Mouse (Mus musculus): Measurements from ENCODE around the gene Mrpl44. TPM values are rescaled to one million over a fixed set of nuclear protein-coding genes. Genes with fewer than 3 reads are reported as not detected.

The Mrpl44 gene
- polyA plus RNA-seq (2015; fragmentation: Nextera tagmentation; extraction: Ambion mirVana), result 41.2 and 41.3 TPM in 2 replicates

GRCm38 (mm10) chr1:79775927-79776458, at the start of gene Mrpl44, which contains the start of gene Wdfy1:
Gene Mrpl44, plus strand, starts transcription at chr1:79776018.
Gene Wdfy1, minus strand, starts transcription at chr1:79776143.
- ATAC-seq (replicated peaks), result peak; percentile 100
- H3K9ac ChIP-seq, result peak within 1 kb of the TSS; percentile 97
- H3K36me3 ChIP-seq (replicated peaks), result peaks cover 10% of the 10 kb centered on the region
- no peaks in the 10 kb centered on the region for H3K27me3 ChIP-seq (replicated peaks)
- under 1% methylated on average over 38 of the region's 38 CpGs for WGBS
- H3K4me1 ChIP-seq, result peaks cover 14% of the 10 kb centered on the region
- H3K4me2 ChIP-seq, result peak within 1 kb of the TSS; percentile 59
- H3K27ac ChIP-seq, result peak within 1 kb of the TSS; percentile 92
- H3K9me3 ChIP-seq, result no peaks in the 10 kb centered on the region
- H3K4me3 ChIP-seq, result peak within 1 kb of the TSS; percentile 93

DNA sequence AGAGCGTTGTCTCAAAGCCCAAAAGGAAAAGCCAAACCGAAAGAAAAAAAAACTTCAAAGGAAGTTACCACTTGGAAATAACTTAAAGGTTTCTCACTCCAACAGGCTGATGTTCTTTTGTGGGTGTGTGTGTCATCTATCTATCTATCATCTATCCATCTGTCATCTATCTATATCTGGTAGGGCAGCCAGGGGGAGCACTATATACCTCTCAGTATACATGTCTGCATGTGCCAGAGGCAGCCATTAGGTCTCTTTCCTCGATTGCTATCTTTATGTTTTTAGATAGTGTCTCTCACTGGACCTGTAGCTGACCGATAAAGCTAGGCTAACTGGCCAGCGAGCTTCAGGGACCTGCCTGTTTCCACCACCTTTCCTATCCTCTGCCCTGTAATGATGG, 41.0 kb upstream of the Mrpl44 start:
- Histone ChIP-seq H3K27me3 (replicated peaks) (no peaks in the 10 kb centered on the region), H3K9me3 (no peaks in the 10 kb centered on the region), H3K9ac (no peak overlapping the region), H3K36me3 (replicated peaks) (no peaks in the 10 kb centered on the region; the same call in 1 of the 2 replicates), H3K4me3 (no peak overlapping the region), H3K4me1 (no peaks in the 10 kb centered on the region), H3K4me2 (no peak overlapping the region), H3K27ac (no peak overlapping the region)
- 85% methylated on average over 5 of the region's 5 CpGs for WGBS
- ATAC-seq (replicated peaks), result no peak

GRCm38 (mm10) chr1:79736408-79736807, 39.4 kb upstream of the Mrpl44 start:
- Histone ChIP-seq H3K4me1 (no peaks in the 10 kb centered on the region), H3K27ac (no peak overlapping the region), H3K27me3 (replicated peaks) (no peaks in the 10 kb centered on the region), H3K4me2 (no peak overlapping the region), H3K9ac (no peak overlapping the region), H3K4me3 (no peak overlapping the region), H3K9me3 (no peaks in the 10 kb centered on the region), H3K36me3 (replicated peaks) (no peaks in the 10 kb centered on the region; the same call in 1 of the 2 replicates)
- no peak for ATAC-seq (replicated peaks)
- 90% methylated on average over 3 of the region's 3 CpGs for WGBS

DNA sequence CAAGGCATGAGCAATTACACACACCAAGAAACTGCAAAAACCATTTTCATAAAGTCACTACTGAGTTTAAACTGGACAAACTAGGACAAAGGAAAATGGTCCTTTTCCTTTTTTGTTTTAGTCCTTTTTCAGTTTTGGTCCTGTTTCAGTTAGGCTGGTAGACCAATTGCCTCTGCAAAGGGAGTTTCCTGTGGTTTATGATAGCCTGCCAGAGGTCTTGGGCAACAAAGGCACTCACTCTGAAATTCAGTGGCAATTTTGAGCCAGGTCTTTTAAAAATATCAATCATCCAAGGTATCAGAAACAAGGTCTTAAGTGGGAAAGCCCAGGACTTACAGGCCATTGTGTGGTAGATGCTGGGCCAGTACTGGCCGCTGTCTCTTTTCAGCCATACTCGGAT, 36.1 kb upstream of the Mrpl44 start:
- ATAC-seq (replicated peaks), result no peak
- no peak overlapping the region for H3K4me2 ChIP-seq
- no peak overlapping the region for H3K4me3 ChIP-seq
- H3K9me3 ChIP-seq, result no peaks in the 10 kb centered on the region
- H3K27me3 ChIP-seq (replicated peaks), result no peaks in the 10 kb centered on the region
- no peak overlapping the region for H3K9ac ChIP-seq
- no peak overlapping the region for H3K27ac ChIP-seq
- WGBS, result 84% methylated on average over 2 of the region's 2 CpGs
- H3K36me3 ChIP-seq (replicated peaks), result no peaks in the 10 kb centered on the region; the same call in 1 of the 2 replicates
- no peaks in the 10 kb centered on the region for H3K4me1 ChIP-seq

- 77% methylated on average over 4 of the region's 4 CpGs for WGBS
- Histone ChIP-seq H3K36me3 (replicated peaks) (no peaks in the 10 kb centered on the region; the same call in 1 of the 2 replicates), H3K9ac (no peak overlapping the region), H3K27me3 (replicated peaks) (no peaks in the 10 kb centered on the region), H3K9me3 (no peaks in the 10 kb centered on the region), H3K4me1 (no peaks in the 10 kb centered on the region), H3K27ac (no peak overlapping the region), H3K4me3 (no peak overlapping the region), H3K4me2 (no peak overlapping the region)
- ATAC-seq (replicated peaks), result no peak
Measured at GRCm38 (mm10) chr1:79741002-79741401, 34.8 kb upstream of the Mrpl44 start.

GRCm38 (mm10) chr1:79742949-79743348, 32.9 kb upstream of the Mrpl44 start:
- Histone ChIP-seq H3K4me2 (no peak overlapping the region), H3K27me3 (replicated peaks) (no peaks in the 10 kb centered on the region), H3K9me3 (no peaks in the 10 kb centered on the region), H3K27ac (no peak overlapping the region), H3K4me1 (no peaks in the 10 kb centered on the region), H3K36me3 (replicated peaks) (no peaks in the 10 kb centered on the region; the same call in 1 of the 2 replicates), H3K9ac (no peak overlapping the region), H3K4me3 (no peak overlapping the region)
- no peak for ATAC-seq (replicated peaks)
- 86% methylated on average over 7 of the region's 7 CpGs for WGBS

GRCm38 (mm10) chr1:79743385-79743784, 32.4 kb upstream of the Mrpl44 start:
- no peaks in the 10 kb centered on the region for H3K9me3 ChIP-seq
- no peak for ATAC-seq (replicated peaks)
- H3K27ac ChIP-seq, result no peak overlapping the region
- H3K36me3 ChIP-seq (replicated peaks), result no peaks in the 10 kb centered on the region; the same call in 1 of the 2 replicates
- H3K9ac ChIP-seq, result no peak overlapping the region
- H3K27me3 ChIP-seq (replicated peaks), result no peaks in the 10 kb centered on the region
- no peaks in the 10 kb centered on the region for H3K4me1 ChIP-seq
- WGBS, result 96% methylated on average over 1 of the region's 1 CpGs
- no peak overlapping the region for H3K4me3 ChIP-seq
- H3K4me2 ChIP-seq, result no peak overlapping the region

DNA sequence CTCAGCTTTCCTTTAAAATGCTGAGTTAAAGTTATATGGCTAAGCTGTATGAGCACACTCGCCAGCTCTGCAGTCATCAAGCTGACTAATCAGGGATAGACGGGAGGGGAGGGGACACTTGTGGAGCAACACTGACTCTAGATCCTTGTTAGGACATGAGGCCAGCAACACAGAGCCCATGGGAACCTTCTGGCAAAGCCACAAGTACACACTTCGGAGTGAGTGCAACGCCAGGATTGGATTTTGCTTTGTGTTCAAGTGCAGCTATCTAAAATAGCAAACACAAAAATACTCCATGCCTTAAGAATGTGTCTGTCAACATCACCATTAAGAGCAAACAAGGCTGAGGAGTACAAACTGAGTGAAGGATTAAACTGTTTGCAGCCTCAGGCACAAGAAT, 29.8 kb upstream of the Mrpl44 start:
- 87% methylated on average over 4 of the region's 4 CpGs for WGBS
- Histone ChIP-seq H3K36me3 (replicated peaks) (peaks cover 6% of the 10 kb centered on the region; the same call in 1 of the 2 replicates), H3K4me3 (no peak overlapping the region), H3K4me2 (no peak overlapping the region), H3K4me1 (no peaks in the 10 kb centered on the region), H3K9me3 (no peaks in the 10 kb centered on the region), H3K27ac (no peak overlapping the region), H3K27me3 (replicated peaks) (no peaks in the 10 kb centered on the region), H3K9ac (no peak overlapping the region)
- ATAC-seq (replicated peaks), result no peak

GRCm38 (mm10) chr1:79751186-79751585, 24.6 kb upstream of the Mrpl44 start:
- H3K4me1 ChIP-seq, result no peaks in the 10 kb centered on the region
- H3K4me3 ChIP-seq, result no peak overlapping the region
- ATAC-seq (replicated peaks), result no peak
- 87% methylated on average over 5 of the region's 5 CpGs for WGBS
- H3K27ac ChIP-seq, result no peak overlapping the region
- H3K4me2 ChIP-seq, result no peak overlapping the region
- no peaks in the 10 kb centered on the region for H3K9me3 ChIP-seq
- no peak overlapping the region for H3K9ac ChIP-seq
- no peaks in the 10 kb centered on the region for H3K27me3 ChIP-seq (replicated peaks)
- H3K36me3 ChIP-seq (replicated peaks), result peaks cover 16% of the 10 kb centered on the region; the same call in 1 of the 2 replicates

DNA sequence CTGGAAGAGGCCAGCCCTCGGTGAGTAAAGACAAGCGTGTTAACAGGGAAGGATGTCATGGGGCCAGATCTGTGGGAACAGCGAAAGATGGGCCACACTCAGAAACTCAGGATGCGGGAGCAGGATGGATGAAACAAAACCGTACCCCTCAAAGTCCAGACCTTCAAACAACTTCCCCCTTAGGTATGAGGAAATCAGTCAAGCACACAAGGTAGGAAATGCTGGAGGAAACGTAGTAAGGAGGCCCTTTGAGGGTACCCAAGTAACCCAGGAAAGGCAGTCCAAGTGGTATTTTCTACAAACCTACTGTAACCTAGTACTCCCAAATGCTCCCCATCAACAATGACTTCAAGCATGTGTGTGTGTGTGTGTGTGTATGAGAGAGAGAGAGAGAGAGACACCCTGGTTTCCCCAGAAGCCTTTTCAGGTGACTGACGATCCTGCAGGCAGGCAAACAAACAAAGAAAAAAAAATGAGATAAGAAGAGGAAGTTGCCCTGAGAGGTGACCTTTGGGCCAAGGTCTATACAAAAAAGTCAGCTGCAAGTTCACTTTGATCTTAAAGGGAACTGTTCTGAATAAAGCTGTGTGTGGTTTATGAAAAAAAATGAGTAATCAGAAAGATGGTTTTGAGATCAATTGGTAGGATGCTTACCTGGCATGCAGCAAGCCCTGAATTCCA, 23.7 kb upstream of the Mrpl44 start:
- no peaks in the 10 kb centered on the region for H3K9me3 ChIP-seq
- H3K4me2 ChIP-seq, result no peak overlapping the region
- no peak for ATAC-seq (replicated peaks)
- H3K36me3 ChIP-seq (replicated peaks), result peaks cover 16% of the 10 kb centered on the region; the same call in 1 of the 2 replicates
- 0 out of 2 replicates have a peak, but pooled peaks cover 4% of the 10 kb centered on the region for H3K4me1 ChIP-seq
- no peak overlapping the region for H3K9ac ChIP-seq
- no peaks in the 10 kb centered on the region for H3K27me3 ChIP-seq (replicated peaks)
- no peak overlapping the region for H3K4me3 ChIP-seq
- WGBS, result 88% methylated on average over 7 of the region's 7 CpGs
- H3K27ac ChIP-seq, result no peak overlapping the region

DNA sequence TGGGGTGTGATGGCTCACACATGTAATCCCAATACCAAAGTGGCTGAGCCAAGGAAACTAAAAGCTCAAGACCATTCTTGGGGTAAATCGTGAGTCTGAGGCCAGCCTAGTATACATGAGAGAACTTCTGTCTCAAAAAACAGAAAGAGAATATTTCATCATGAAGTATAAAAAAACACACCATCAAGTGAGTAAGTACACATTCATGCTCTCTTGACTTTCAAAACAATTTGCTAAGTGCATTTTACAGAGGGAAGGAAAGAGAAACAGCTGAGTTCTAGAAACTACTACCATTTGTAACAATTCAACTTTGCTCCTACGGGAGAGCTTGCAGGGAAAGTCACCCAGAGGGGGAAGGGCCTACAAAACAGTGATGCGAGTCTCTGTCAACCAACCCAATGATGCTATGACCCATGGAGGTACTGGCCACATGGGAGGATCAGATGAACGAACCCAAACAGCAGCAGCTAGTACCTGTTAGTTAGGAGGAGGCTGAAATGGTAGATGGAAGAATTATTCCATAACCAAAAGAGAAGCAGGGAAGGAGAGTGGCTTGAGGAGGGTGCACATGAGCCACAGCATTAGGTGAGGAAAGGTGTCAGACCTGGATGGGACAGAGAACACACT, 23.0 kb upstream of the Mrpl44 start:
- Histone ChIP-seq H3K27me3 (replicated peaks) (no peaks in the 10 kb centered on the region), H3K9ac (no peak overlapping the region), H3K4me2 (no peak overlapping the region), H3K9me3 (no peaks in the 10 kb centered on the region), H3K27ac (no peak overlapping the region), H3K4me1 (0 out of 2 replicates have a peak, but pooled peaks cover 4% of the 10 kb centered on the region), H3K4me3 (no peak overlapping the region), H3K36me3 (replicated peaks) (peaks cover 16% of the 10 kb centered on the region; the same call in 1 of the 2 replicates)
- ATAC-seq (replicated peaks), result no peak
- 92% methylated on average over 4 of the region's 4 CpGs for WGBS

- Histone ChIP-seq H3K27ac (no peak overlapping the region), H3K9me3 (no peaks in the 10 kb centered on the region), H3K4me2 (no peak overlapping the region), H3K27me3 (replicated peaks) (no peaks in the 10 kb centered on the region), H3K4me1 (peaks cover 5% of the 10 kb centered on the region; the same call in 1 of the 2 replicates), H3K9ac (no peak overlapping the region), H3K4me3 (no peak overlapping the region), H3K36me3 (replicated peaks) (peaks cover 16% of the 10 kb centered on the region; the same call in 1 of the 2 replicates)
- WGBS, result 91% methylated on average over 3 of the region's 3 CpGs
- no peak for ATAC-seq (replicated peaks)
Measured at GRCm38 (mm10) chr1:79753456-79753855, 22.4 kb upstream of the Mrpl44 start.

Measured in midbrain, embryonic 15.5 days (tissue).